Mouse (Mus musculus) heart, postnatal 4 days (tissue): ENCODE data around the gene Dcaf8. TPM values are rescaled to one million over a fixed set of nuclear protein-coding genes. Genes with fewer than 3 reads are reported as not detected.

Source experiments
- DNase-seq: peaks from one replicate; pipeline ENCODE4 v3.0.0; 2021
- total RNA-seq, 2 experiments: library from RNA; stranded (reverse); gene quantifications; 2 replicates each; pipeline ENCODE4 v1.2.3; 2021

The Dcaf8 gene
- total RNA-seq, 2 experiments from 2014 or later, result 114 to 115 TPM

- DNase-seq, result peak; percentile 30
Observed at GRCm38 (mm10) chr1:172148279-172148954, 533 bp downstream of the Dcaf8 start.

DNA sequence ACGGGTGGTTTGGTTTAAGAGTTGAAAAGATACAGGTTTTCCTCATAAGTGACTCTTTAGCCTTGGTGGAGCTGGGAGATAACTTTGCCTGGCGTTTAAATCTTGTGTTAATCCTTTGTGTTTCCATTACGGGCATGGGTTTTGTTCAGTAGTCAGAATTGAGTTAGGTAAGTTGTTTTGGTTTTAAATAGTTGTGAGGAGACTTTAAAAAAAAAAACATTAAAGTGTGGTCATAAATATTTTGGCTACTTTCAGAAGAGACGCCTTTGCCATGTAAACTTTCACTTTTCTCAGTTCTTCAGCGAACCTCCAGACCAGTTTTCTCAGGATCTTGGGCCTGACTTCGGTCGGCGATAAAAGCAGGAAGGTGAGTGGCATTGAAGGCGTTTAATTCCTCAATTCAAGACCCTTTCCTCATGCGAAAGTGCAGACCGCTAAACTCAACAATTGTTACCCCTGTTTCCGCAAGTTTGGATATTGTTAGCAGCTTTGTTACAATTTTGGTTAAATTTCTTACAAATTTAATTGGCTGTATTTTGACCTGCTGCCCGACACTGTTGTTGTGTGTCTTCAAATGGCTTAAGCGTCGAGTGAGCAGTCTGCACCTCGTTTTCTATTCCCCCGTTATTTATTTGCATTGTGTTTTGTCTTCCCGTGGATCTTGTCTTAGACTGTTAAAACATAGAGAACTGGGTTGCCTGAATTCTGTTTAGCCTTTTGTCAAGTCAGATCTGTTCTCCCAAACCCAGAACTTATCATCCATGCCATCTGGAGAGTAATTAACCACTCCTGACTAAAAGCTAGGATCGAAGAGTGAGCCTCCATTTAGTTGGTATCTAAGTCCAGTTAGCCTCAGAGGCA lies 1.3 kb downstream of the Dcaf8 start:
- no peak for DNase-seq

- DNase-seq, result no peak
Observed at GRCm38 (mm10) chr1:172154536-172154935, 6.7 kb downstream of the Dcaf8 start.

GRCm38 (mm10) chr1:172155518-172155917 lies 7.6 kb downstream of the Dcaf8 start:
- DNase-seq, result no peak

DNA sequence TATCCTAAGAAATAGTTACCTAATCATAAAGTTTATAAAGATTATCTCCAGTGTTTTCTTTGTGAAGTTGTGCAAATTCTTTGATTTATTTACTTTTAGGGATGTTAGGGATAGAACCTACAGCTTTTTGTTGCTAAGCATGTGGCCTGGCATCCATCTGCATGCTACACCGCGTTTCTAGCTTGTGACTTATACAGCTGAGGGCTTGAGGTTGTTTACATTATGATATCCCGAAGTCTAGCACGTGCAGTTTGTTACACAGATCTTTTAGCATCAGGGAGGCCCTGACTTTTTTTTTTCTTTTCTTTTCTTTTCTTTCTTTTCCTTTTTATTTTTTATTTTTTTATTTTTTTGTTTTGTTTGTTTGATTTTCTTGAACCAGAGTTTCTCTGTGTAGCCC lies 12.1 kb downstream of the Dcaf8 start:
- DNase-seq, result no peak

DNA sequence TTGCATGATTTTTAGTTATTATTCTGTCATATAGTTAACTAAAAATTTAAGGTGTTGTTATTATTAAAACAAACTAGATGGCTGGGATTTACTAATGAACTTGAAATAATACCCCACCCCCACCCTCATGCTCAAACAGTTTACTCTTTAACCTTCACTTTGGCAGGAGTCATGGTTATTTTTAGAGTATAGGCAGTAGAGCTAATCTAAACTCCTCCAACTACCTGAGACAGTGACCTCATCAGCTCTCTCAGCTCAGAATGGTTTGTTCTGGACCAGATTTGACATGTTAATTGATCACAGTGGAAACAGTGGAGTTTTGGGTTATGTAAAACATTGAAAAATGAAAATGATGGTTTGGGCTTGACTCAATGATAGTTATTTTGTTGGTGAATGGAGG lies 12.6 kb downstream of the Dcaf8 start:
- no peak for DNase-seq

GRCm38 (mm10) chr1:172162009-172162408 lies 14.1 kb downstream of the Dcaf8 start:
- DNase-seq, result peak; percentile 42

DNA sequence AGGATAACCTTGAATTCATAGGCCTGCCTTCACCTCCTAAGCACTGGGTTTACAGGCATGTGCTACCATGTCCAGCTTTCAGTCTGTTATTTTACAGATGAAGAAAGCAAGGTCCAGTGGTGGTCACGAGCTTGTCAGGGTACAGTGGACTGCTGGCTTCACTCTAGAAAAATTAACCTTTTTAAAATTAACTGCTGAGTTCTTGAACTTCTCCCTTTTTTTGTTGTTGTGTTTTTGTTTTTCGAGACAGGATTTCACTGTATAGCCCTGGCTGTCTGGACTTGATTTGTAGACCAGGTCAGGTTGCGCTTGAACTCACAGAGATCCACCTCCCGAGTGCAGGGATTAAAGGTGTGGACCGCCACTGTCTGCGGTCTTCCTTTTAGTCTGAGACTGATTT lies 15.1 kb downstream of the Dcaf8 start:
- DNase-seq, result no peak

GRCm38 (mm10) chr1:172167911-172168310 lies 20.0 kb downstream of the Dcaf8 start:
- no peak for DNase-seq

GRCm38 (mm10) chr1:172169809-172170208 lies 21.9 kb downstream of the Dcaf8 start:
- no peak for DNase-seq

GRCm38 (mm10) chr1:172172381-172172780 lies 24.5 kb downstream of the Dcaf8 start:
- DNase-seq, result no peak

DNA sequence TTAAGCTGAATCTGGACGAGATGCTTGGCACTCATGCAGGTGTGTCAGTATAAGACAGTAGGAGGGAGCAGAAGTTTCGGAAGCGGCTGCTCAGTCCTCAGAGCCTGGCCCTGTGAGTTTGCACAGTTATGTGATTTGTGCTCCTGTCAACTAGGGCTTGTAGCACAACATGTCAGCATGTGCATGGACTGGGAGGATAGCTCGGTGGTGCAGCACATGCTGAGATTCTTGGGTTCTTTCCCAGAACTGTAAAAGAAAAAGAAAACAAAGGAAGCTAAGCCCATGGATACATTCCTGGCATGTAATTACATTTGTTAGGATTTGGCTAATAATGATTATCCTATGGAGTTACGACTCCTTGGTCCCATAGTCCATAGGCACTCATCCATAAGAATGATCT lies 25.3 kb downstream of the Dcaf8 start:
- no peak for DNase-seq

DNA sequence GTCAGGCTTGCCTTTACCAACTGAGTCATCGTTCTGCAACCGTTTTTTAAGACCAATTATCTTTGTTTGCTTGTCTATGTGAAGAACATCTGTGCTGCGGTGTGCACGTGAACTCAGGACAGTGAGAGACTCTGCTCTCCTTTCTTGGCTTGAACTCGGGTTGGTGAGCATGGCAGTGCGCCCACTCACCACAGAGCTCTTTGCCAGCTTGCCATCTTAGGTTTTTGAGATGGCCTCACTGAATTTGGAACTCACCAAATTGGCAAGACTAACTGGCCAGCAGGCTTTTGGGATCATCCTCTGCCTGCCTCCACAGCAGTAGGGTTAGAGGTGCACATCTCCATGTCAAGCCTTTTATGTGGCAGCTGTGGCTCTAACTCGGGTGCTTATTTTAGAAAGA lies 29.9 kb downstream of the Dcaf8 start:
- DNase-seq, result no peak

- no peak for DNase-seq
Observed at GRCm38 (mm10) chr1:172179102-172179501, 31.2 kb downstream of the Dcaf8 start.

- DNase-seq, result no peak
Observed at GRCm38 (mm10) chr1:172180881-172181280, 33.0 kb downstream of the Dcaf8 start.

DNA sequence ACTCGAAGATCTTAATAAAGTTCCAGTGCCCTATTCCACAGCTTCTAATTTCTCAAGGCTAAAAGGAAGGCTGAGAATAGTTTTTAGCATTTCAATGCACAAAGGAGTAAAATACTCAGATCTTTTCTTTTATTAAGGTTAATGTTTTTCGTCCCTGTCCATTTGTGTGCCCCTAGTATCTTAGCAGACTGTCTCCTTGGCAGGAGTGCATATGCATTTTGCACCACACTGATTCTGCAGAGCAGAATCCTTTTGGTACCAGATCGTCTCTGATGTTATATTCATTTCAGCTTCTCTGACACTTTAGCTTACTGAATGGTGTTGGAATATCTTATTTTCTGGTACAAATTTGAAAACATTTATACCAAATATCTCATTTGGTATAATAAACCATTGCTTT lies 33.9 kb downstream of the Dcaf8 start:
- DNase-seq, result no peak

- DNase-seq, result no peak
Observed at GRCm38 (mm10) chr1:172183056-172183455, 35.2 kb downstream of the Dcaf8 start.

- no peak for DNase-seq
Observed at GRCm38 (mm10) chr1:172183915-172184314, 36.0 kb downstream of the Dcaf8 start.

DNA sequence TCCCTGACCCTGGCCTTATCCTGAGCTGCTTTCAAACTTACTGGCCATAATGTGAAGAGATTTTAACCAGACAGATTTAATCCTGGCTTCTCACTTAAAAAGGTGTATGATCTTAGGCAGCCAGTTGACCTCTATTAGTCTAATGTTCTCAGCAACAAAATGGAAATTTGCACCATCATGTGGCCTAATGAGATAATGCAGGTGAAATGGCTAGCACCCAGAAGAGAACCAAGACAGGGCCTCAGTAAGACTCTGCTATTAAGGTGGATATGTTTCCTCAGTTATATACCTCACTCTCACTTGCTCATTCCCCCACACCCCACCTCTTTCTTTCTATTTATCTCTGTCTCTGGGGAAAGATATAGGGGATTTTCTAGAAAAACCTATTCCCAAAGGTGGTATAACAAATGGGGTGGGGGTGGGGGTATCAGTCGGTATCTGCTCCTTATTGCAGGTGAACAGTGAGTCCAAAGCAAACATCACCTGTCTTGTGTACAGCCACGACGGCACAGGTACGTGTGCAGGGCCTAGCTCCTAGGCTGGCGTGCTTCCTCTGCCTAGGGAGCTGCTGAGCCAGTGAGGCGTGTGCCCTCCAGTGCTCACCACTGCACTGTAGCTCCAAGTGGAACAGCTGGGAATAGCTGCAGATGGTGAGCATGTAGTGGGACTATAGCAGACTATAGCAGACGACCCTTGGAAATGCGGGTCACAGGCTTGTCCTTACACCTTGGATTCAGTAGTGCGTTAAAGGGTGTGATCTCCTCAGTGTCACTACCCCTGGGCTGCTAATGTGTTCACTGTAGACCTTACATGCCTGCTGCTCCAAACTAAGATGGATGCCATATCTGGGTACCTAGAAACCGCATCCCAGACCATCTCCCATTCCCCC lies 38.8 kb downstream of the Dcaf8 start:
- DNase-seq, result no peak

- peak; percentile 54 for DNase-seq
Observed at GRCm38 (mm10) chr1:172188891-172189290, 41.0 kb downstream of the Dcaf8 start.

GRCm38 (mm10) chr1:172191578-172191977 lies 43.7 kb downstream of the Dcaf8 start:
- no peak for DNase-seq

- no peak for DNase-seq
Observed at GRCm38 (mm10) chr1:172192217-172192616, 44.3 kb downstream of the Dcaf8 start.

GRCm38 (mm10) chr1:172194435-172194834 lies 46.6 kb downstream of the Dcaf8 start:
- DNase-seq, result no peak
